Mouse (Mus musculus): ENCODE data around the gene Brd1. TPM values are rescaled to one million over a fixed set of nuclear protein-coding genes. Genes with fewer than 3 reads are reported as not detected.
A peak's percentile ranks its signal among the peaks of the same experiment; 100 is the strongest.
"Not testable (repeated sequence)": the region's sequence is repeated elsewhere in the genome, so short reads cannot be mapped to it uniquely, and the experiment has no call there.

The Brd1 gene
- polyA plus RNA-seq, 1 experiment from 2014 or later: 15.3 TPM

DNA sequence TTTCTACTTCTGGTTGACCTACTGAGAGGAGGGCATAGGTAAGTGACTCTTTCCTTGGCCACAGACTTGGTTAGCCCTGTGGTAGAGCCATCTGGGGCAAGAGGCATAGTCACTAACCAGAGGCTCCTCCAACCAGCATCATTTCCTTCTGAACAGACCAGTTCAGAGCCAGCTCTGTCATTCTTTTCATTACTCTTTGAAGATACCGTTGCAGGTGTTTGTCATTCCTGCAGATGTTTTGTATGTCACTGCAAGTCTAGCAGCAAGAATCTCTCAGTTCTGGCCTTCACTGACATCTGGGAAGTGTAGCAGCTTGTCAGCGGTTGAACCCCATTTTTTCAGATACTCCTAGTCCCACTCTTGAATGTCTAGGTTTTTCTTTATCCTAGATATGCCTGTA, 20.9 kb upstream of the Brd1 start:
- 62% methylated on average over 2 of the region's 2 CpGs for WGBS
- H3K4me1 ChIP-seq (ENCODE audit: control insufficient read depth in 2 of 2, insufficient read depth in 2 of 2, low read length in 2 of 2): peaks cover 16 to 42% of the 10 kb centered on the region in 2 experiments

GRCm38 (mm10) chr15:88752403-88752733, 18.3 kb upstream of the Brd1 start:
- WGBS: 2% methylated on average over 8 of the region's 8 CpGs

More for the DNA sequence above, 20.9 kb upstream of the Brd1 start:
- ATAC-seq (ENCODE audit: insufficient number of reproducible peaks, insufficient read depth, low FRiP score, low read depth): no peak
- Histone ChIP-seq H3K27me3 (ENCODE audit: control insufficient read depth, insufficient read depth, low read length) (no peaks in the 10 kb centered on the region), H3K4me2 (ENCODE audit: low read length) (no peak overlapping the region), H3K9me3 (ENCODE audit: control insufficient read depth, low read length) (no peaks in the 10 kb centered on the region), H3K27ac (replicated peaks in 1 of 2; ENCODE audit: control insufficient read depth in 1 of 2, insufficient read depth in 1 of 2, low read depth in 2 of 2, low read length in 2 of 2) (no peak overlapping the region), H3K36me3 (ENCODE audit: control insufficient read depth, insufficient read depth, low read length) (peaks cover 27% of the 10 kb centered on the region), H3K9ac (ENCODE audit: low read length) (no peak overlapping the region), H3K4me3 (ENCODE audit: control insufficient read depth in 1 of 2, insufficient read depth in 1 of 2, low read depth in 1 of 2, low read length in 2 of 2) (no peak overlapping the region)

DNA sequence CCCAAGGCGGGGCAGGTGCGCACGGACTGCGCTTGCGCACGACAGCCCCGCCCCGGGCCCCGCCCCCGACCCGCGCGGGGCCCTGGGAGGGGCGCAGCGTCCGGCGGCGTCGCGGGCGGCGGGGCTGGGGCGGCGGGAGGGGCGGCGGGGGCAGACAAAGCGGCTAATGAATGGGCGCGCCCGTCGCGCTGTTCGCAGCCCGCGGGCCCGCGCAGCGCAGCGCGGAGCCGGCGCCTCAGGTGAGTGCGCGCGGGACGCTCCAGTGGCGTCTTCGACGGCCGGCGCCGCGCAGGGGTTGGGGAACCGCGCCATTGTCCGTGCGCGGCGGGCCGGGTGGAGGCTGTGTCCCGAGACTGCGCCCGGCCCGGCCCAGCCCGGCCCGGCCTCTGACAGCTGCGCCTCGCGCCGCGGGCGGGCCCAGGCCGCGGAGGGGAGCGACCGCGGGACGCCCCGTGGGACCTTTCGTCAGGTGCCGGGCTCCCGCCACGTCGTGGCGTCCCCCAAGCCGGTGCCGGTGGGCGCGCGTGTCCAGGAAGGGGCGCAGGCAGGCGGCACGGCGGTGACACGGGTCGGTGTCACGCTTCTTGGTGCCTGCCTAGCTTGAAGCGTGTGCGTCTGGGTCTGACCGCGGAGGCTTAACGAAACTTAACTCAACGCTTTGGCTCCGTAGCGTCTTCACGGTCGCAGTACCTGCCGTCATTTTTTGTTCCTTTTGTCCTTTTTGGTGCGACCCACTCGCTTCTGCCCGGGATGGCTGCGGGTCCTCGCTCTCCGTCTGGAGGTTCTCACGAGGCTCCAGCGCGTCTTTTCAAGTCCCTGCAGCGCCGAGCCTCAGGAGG, 17.8 kb upstream of the Brd1 start, which contains the start of gene Zbed4:
Zbed4 (plus strand) TSS at position 97 of the 839 bp plus-strand sequence.
- Histone ChIP-seq H3K9ac (ENCODE audit: low read length) (peak within 1 kb of the TSS; percentile 89), H3K4me2 (ENCODE audit: low read length) (peak within 1 kb of the TSS; percentile 82), H3K9me3 (ENCODE audit: control insufficient read depth, low read length) (no peaks in the 10 kb centered on the region), H3K27ac (replicated peaks in 1 of 2; ENCODE audit: control insufficient read depth in 1 of 2, insufficient read depth in 1 of 2, low read depth in 2 of 2, low read length in 2 of 2) (peak within 1 kb of the TSS; percentile 92 to 98), H3K4me3 (ENCODE audit: control insufficient read depth in 1 of 2, insufficient read depth in 1 of 2, low read depth in 1 of 2, low read length in 2 of 2) (peak within 1 kb of the TSS; percentile 94), H3K27me3 (ENCODE audit: control insufficient read depth, insufficient read depth, low read length) (no peaks in the 10 kb centered on the region), H3K4me1 (ENCODE audit: control insufficient read depth in 2 of 2, insufficient read depth in 2 of 2, low read length in 2 of 2) (peaks cover 5 to 20% of the 10 kb centered on the region in 2 experiments), H3K36me3 (ENCODE audit: control insufficient read depth, insufficient read depth, low read length) (peaks cover 14% of the 10 kb centered on the region)
- no peak; the same call in 1 of the 2 replicates for ATAC-seq (ENCODE audit: insufficient number of reproducible peaks, insufficient read depth, low FRiP score, low read depth)
- under 1% methylated on average over 82 of the region's 119 CpGs for WGBS

More at GRCm38 (mm10) chr15:88752403-88752733, 18.3 kb upstream of the Brd1 start:
- ATAC-seq (ENCODE audit: insufficient number of reproducible peaks, insufficient read depth, low FRiP score, low read depth): no peak
- Histone ChIP-seq H3K4me3 (ENCODE audit: control insufficient read depth in 1 of 2, insufficient read depth in 1 of 2, low read depth in 1 of 2, low read length in 2 of 2) (peak overlapping the region; percentile 94), H3K4me1 (ENCODE audit: control insufficient read depth in 2 of 2, insufficient read depth in 2 of 2, low read length in 2 of 2) (peaks cover 6 to 21% of the 10 kb centered on the region in 2 experiments), H3K27me3 (ENCODE audit: control insufficient read depth, insufficient read depth, low read length) (no peaks in the 10 kb centered on the region), H3K9me3 (ENCODE audit: control insufficient read depth, low read length) (no peaks in the 10 kb centered on the region), H3K9ac (ENCODE audit: low read length) (peak overlapping the region; percentile 89), H3K4me2 (ENCODE audit: low read length) (peak overlapping the region; percentile 79), H3K36me3 (ENCODE audit: control insufficient read depth, insufficient read depth, low read length) (peaks cover 18% of the 10 kb centered on the region), H3K27ac (replicated peaks in 1 of 2; ENCODE audit: control insufficient read depth in 1 of 2, insufficient read depth in 1 of 2, low read depth in 2 of 2, low read length in 2 of 2) (peak overlapping the region; percentile 58 to 90)

- peaks cover 5 to 20% of the 10 kb centered on the region in 2 experiments for H3K4me1 ChIP-seq (ENCODE audit: control insufficient read depth in 2 of 2, insufficient read depth in 2 of 2, low read length in 2 of 2)
- WGBS: 7% methylated on average over 54 of the region's 54 CpGs
- H3K4me3 ChIP-seq (ENCODE audit: control insufficient read depth in 1 of 2, insufficient read depth in 1 of 2, low read depth in 1 of 2, low read length in 2 of 2): peak overlapping the region; percentile 76 to 94
- H3K4me2 ChIP-seq (ENCODE audit: low read length): peak overlapping the region; percentile 82
- H3K36me3 ChIP-seq (ENCODE audit: control insufficient read depth, insufficient read depth, low read length): 0 out of 2 replicates have a peak, but pooled peaks cover 7% of the 10 kb centered on the region
- H3K9ac ChIP-seq (ENCODE audit: low read length): peak overlapping the region; percentile 82
- H3K27me3 ChIP-seq (ENCODE audit: control insufficient read depth, insufficient read depth, low read length): no peaks in the 10 kb centered on the region
- H3K27ac ChIP-seq (replicated peaks in 1 of 2; ENCODE audit: control insufficient read depth in 1 of 2, insufficient read depth in 1 of 2, low read depth in 2 of 2, low read length in 2 of 2): peak overlapping the region; percentile 92 to 98
- ATAC-seq (ENCODE audit: insufficient number of reproducible peaks, insufficient read depth, low FRiP score, low read depth): peak; percentile 98
- H3K9me3 ChIP-seq (ENCODE audit: control insufficient read depth, low read length): no peaks in the 10 kb centered on the region
Measured at GRCm38 (mm10) chr15:88750677-88751563, 16.9 kb upstream of the Brd1 start.

GRCm38 (mm10) chr15:88750032-88750431, 16.0 kb upstream of the Brd1 start:
- WGBS: 89% methylated on average over 10 of the region's 10 CpGs
- Histone ChIP-seq H3K4me1 (ENCODE audit: control insufficient read depth in 2 of 2, insufficient read depth in 2 of 2, low read length in 2 of 2) (peaks cover 5 to 20% of the 10 kb centered on the region in 2 experiments), H3K9me3 (ENCODE audit: control insufficient read depth, low read length) (no peaks in the 10 kb centered on the region), H3K4me3 (ENCODE audit: control insufficient read depth in 1 of 2, insufficient read depth in 1 of 2, low read depth in 1 of 2, low read length in 2 of 2) (no peak overlapping the region), H3K27me3 (ENCODE audit: control insufficient read depth, insufficient read depth, low read length) (no peaks in the 10 kb centered on the region), H3K27ac (replicated peaks in 1 of 2; ENCODE audit: control insufficient read depth in 1 of 2, insufficient read depth in 1 of 2, low read depth in 2 of 2, low read length in 2 of 2) (no peak overlapping the region), H3K9ac (ENCODE audit: low read length) (no peak overlapping the region), H3K36me3 (ENCODE audit: control insufficient read depth, insufficient read depth, low read length) (0 out of 2 replicates have a peak, but pooled peaks cover 4% of the 10 kb centered on the region), H3K4me2 (ENCODE audit: low read length) (no peak overlapping the region)
- ATAC-seq (ENCODE audit: insufficient number of reproducible peaks, insufficient read depth, low FRiP score, low read depth): no peak

DNA sequence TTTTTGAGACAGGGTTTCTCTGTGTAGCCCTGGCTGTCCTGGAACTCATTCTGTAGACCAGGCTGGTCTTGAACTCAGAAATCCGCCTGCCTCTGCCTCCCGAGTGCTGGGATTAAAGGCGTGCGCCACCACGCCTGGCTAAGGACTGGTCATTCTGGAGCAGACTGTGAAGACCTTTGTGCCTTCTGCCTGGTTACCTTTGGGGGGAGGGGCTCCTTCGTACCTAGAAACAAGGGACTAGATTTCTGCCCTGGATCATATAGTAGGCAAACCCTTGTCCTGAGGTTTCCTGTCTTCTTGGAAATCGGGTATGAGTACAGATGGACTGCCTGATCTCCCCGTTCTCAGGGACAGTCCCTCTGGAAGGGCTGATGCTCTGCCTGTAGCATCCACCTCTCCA, 15.6 kb upstream of the Brd1 start:
- H3K4me1 ChIP-seq (ENCODE audit: control insufficient read depth in 2 of 2, insufficient read depth in 2 of 2, low read length in 2 of 2): peaks cover 5 to 20% of the 10 kb centered on the region in 2 experiments
- not testable (repeated sequence) for H3K27me3 ChIP-seq (ENCODE audit: control insufficient read depth, insufficient read depth, low read length); H3K9me3 ChIP-seq (ENCODE audit: control insufficient read depth, low read length); ATAC-seq (ENCODE audit: insufficient number of reproducible peaks, insufficient read depth, low FRiP score, low read depth); H3K4me2 ChIP-seq (ENCODE audit: low read length); H3K27ac ChIP-seq (replicated peaks in 1 of 2; ENCODE audit: control insufficient read depth in 1 of 2, insufficient read depth in 1 of 2, low read depth in 2 of 2, low read length in 2 of 2); H3K4me3 ChIP-seq (ENCODE audit: control insufficient read depth in 1 of 2, insufficient read depth in 1 of 2, low read depth in 1 of 2, low read length in 2 of 2); H3K36me3 ChIP-seq (ENCODE audit: control insufficient read depth, insufficient read depth, low read length); H3K9ac ChIP-seq (ENCODE audit: low read length)
- WGBS: 89% methylated on average over 8 of the region's 8 CpGs

GRCm38 (mm10) chr15:88745926-88746325, 11.9 kb upstream of the Brd1 start:
- Histone ChIP-seq H3K27ac (replicated peaks in 1 of 2; ENCODE audit: control insufficient read depth in 1 of 2, insufficient read depth in 1 of 2, low read depth in 2 of 2, low read length in 2 of 2) (no peak overlapping the region), H3K36me3 (ENCODE audit: control insufficient read depth, insufficient read depth, low read length) (no peaks in the 10 kb centered on the region), H3K4me3 (ENCODE audit: control insufficient read depth in 1 of 2, insufficient read depth in 1 of 2, low read depth in 1 of 2, low read length in 2 of 2) (no peak overlapping the region), H3K9me3 (ENCODE audit: control insufficient read depth, low read length) (no peaks in the 10 kb centered on the region), H3K9ac (ENCODE audit: low read length) (no peak overlapping the region), H3K4me1 (ENCODE audit: control insufficient read depth in 2 of 2, insufficient read depth in 2 of 2, low read length in 2 of 2) (peaks cover 5 to 7% of the 10 kb centered on the region in 2 experiments; a peak in 3 of 4 replicates), H3K27me3 (ENCODE audit: control insufficient read depth, insufficient read depth, low read length) (no peaks in the 10 kb centered on the region), H3K4me2 (ENCODE audit: low read length) (no peak overlapping the region)
- 29% methylated on average over 3 of the region's 3 CpGs for WGBS
- no peak for ATAC-seq (ENCODE audit: insufficient number of reproducible peaks, insufficient read depth, low FRiP score, low read depth)
